Mouse (Mus musculus): ENCODE measurements around the gene Gm42669. TPM values are rescaled to one million over a fixed set of nuclear protein-coding genes. Genes with fewer than 3 reads are reported as not detected.

The Gm42669 gene
- total RNA-seq, 2 experiments from 2014 or later = not detected

Other genes with a start within 250 kb of the Gm42669 start
- 100 to 1,000 TPM in 1 of 2 experiments, 10 to 100 TPM in 1; 91.0 to 172 TPM for gene Tgfbr3, start 218.0 kb upstream of the Gm42669 start, total RNA-seq (2021)
- gene Brdt, start 176.5 kb upstream of the Gm42669 start, total RNA-seq (2021) = 1 to 10 TPM; 2.1 to 2.5 TPM
- 1 to 10 TPM; 1.0 to 1.2 TPM for gene Ephx4, start 104.9 kb upstream of the Gm42669 start, total RNA-seq (2021)
- gene Lpcat2b, start 76.1 kb upstream of the Gm42669 start, total RNA-seq (2021) = not detected
- 1 to 10 TPM; 4.9 to 5.6 TPM for gene Btbd8, start 69.6 kb upstream of the Gm42669 start, total RNA-seq (2021)
- not detected for gene 1700028K03Rik, start 27.1 kb downstream of the Gm42669 start, total RNA-seq (2021)
- gene Rpap2, start 89.8 kb downstream of the Gm42669 start, total RNA-seq (2021) = 10 to 100 TPM; 12.1 to 14.1 TPM
- gene Glmn, start 90.3 kb downstream of the Gm42669 start, total RNA-seq (2021) = 1 to 10 TPM; 5.2 to 6.7 TPM
- under 1 TPM in 1 of 2 experiments, not detected in 1; 0.32 TPM for gene Gfi1, start 218.4 kb downstream of the Gm42669 start, total RNA-seq (2021)